Mouse (Mus musculus): ENCODE measurements around the gene Rsph3a. TPM values are rescaled to one million over a fixed set of nuclear protein-coding genes. Genes with fewer than 3 reads are reported as not detected.
A peak's percentile ranks its signal among the peaks of the same experiment; 100 is the strongest.
"Not testable (repeated sequence)": the region's sequence is repeated elsewhere in the genome, so short reads cannot be mapped to it uniquely, and the experiment has no call there.

Rsph3a gene
- 50.0 and 54.1 TPM in 2 replicates for polyA plus RNA-seq (2014; fragmentation: Nextera tagmentation; extraction: Ambion mirVana)

DNA sequence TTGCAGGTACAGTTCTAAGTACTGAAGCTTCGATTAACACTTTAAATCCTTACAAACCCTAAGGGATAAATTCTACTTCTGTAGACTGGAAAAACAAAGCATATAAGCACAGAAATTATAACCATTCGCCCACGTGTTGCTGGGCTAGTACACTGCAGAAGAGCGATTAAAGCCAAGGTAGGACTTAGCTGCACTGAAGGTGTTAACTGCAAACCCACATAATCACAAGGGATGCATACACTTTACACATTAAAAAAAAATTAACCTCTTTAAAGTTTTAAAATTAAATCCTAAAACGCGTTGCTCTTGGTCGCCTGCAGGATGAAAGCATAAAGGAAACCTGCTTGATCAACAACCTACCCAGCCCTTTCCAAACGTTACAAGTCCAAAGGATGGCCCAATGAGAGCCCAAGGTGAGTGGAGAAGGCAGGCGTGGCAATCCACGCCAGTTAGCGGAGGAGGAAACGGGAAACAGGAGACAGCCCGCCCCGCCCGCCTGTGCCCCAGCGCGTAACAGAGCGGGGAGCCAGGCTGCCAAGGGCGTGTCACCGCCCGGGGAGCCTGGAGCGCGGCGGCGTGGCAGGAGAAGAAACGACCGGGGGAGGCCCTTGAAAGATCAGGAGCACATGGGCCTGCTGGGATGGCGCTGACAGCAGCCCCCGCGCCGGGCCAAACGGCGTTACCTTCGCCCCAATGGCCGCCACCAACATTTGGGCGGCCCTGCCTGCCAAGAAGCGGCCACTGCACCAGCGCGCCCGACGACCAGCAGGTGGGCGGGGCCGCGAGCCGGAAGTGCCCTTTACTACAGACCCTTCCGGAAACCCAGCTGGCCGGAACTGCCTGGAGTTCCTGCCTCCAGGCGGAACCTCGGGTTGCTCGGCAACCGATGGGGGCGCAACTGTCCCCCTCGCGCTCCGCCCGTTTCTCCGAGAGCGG, at the start of gene Rsph3a:
Gene Rsph3a (plus strand): TSS at position 498 of the 936 bp plus-strand sequence.
- ATAC-seq (ENCODE audit: insufficient number of reproducible peaks, low FRiP score, low TSS enrichment, low read depth): peak; percentile 99

DNA sequence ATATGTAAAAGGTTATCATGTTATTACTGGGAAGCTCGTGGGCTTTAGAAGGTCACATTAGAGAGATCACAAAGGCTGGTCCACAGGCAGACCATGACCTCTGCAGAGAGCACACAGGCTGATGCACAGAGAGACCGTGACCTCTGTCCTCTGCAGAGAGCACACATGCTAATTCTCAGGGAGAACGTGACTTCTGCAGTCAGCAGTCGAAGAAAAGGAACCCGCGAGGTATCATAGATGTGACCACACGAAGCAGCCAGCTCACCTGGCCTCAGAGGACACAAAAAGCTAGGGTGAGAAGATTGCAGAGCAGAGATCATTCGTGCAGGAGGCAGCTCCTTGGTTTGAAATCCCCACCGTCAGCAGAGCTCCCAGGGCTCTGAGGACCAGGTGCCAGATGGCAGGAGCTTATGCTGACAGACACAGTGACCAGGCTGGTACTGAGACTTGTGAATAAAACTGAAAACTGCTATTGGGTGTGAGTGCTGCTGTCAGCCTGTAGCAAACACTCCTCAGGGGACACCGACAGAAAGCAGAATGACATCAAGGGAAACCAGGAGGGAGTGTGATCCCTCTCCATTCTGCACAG, 49.3 kb upstream of the Rsph3a start:
- H3K4me2 ChIP-seq (ENCODE audit: low read depth, severe bottlenecking): no peak overlapping the region
- H3K27ac ChIP-seq (replicated peaks; ENCODE audit: low read depth, low read length): no peak overlapping the region
- no peak overlapping the region for H3K9ac ChIP-seq (ENCODE audit: low read length)
- no peaks in the 10 kb centered on the region for H3K9me3 ChIP-seq (ENCODE audit: control insufficient read depth, low read length)
- 77% methylated on average over 10 of the region's 10 CpGs for WGBS
- H3K4me1 ChIP-seq (ENCODE audit: control insufficient read depth, insufficient read depth, low read length): no peaks in the 10 kb centered on the region
- no peak for ATAC-seq (ENCODE audit: insufficient number of reproducible peaks, low FRiP score, low TSS enrichment, low read depth)
- no peaks in the 10 kb centered on the region for H3K27me3 ChIP-seq (ENCODE audit: control insufficient read depth, insufficient read depth, low read length)
- no peaks in the 10 kb centered on the region for H3K36me3 ChIP-seq (ENCODE audit: control insufficient read depth, insufficient read depth, low read length)
- no peak overlapping the region for H3K4me3 ChIP-seq (ENCODE audit: low read depth, low read length)
- no peak for DNase-seq (ENCODE audit: low spot score)

More for the DNA sequence above, at the start of gene Rsph3a:
- DNase-seq (ENCODE audit: low spot score): peak; percentile 94
- H3K27me3 ChIP-seq (ENCODE audit: control insufficient read depth, insufficient read depth, low read length); H3K4me1 ChIP-seq (ENCODE audit: control insufficient read depth, insufficient read depth, low read length); H3K36me3 ChIP-seq (ENCODE audit: control insufficient read depth, insufficient read depth, low read length); H3K9me3 ChIP-seq (ENCODE audit: control insufficient read depth, low read length): not testable (repeated sequence)
- Histone ChIP-seq H3K9ac (ENCODE audit: low read length) (peak within 1 kb of the TSS; percentile 43), H3K4me2 (ENCODE audit: low read depth, severe bottlenecking) (peak within 1 kb of the TSS; percentile 41), H3K27ac (replicated peaks; ENCODE audit: low read depth, low read length) (peak within 1 kb of the TSS; percentile 65), H3K4me3 (ENCODE audit: low read depth, low read length) (peak within 1 kb of the TSS; percentile 43)
- 3% methylated on average over 58 of the region's 58 CpGs for WGBS

DNA sequence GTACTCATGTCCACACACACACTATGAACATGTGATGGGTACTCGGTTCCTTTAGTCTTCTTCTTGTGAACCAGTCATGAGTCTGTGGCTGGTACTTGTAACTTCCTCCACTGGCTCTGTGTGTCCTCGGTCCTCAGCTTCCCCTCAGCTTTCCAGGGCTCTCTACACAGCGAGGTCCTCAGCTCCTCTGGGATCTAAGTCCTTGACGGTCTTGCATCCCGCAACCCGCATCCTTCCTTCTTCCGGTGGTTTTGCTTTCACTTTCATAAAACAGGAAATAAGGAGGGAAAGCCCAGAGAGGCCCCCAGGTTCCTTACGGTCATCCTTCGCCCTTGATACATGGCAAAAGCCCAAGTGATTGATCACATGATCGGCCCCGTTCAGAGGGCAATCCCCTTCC, 48.3 kb upstream of the Rsph3a start:
- no peak overlapping the region for H3K4me3 ChIP-seq (ENCODE audit: low read depth, low read length)
- H3K27me3 ChIP-seq (ENCODE audit: control insufficient read depth, insufficient read depth, low read length): no peaks in the 10 kb centered on the region
- H3K4me2 ChIP-seq (ENCODE audit: low read depth, severe bottlenecking): no peak overlapping the region
- no peaks in the 10 kb centered on the region for H3K36me3 ChIP-seq (ENCODE audit: control insufficient read depth, insufficient read depth, low read length)
- DNase-seq (ENCODE audit: low spot score) (no peak), ATAC-seq (ENCODE audit: insufficient number of reproducible peaks, low FRiP score, low TSS enrichment, low read depth) (no peak)
- H3K27ac ChIP-seq (replicated peaks; ENCODE audit: low read depth, low read length): no peak overlapping the region
- H3K4me1 ChIP-seq (ENCODE audit: control insufficient read depth, insufficient read depth, low read length): no peaks in the 10 kb centered on the region
- 78% methylated on average over 11 of the region's 11 CpGs for WGBS
- H3K9me3 ChIP-seq (ENCODE audit: control insufficient read depth, low read length): no peaks in the 10 kb centered on the region
- no peak overlapping the region for H3K9ac ChIP-seq (ENCODE audit: low read length)

DNA sequence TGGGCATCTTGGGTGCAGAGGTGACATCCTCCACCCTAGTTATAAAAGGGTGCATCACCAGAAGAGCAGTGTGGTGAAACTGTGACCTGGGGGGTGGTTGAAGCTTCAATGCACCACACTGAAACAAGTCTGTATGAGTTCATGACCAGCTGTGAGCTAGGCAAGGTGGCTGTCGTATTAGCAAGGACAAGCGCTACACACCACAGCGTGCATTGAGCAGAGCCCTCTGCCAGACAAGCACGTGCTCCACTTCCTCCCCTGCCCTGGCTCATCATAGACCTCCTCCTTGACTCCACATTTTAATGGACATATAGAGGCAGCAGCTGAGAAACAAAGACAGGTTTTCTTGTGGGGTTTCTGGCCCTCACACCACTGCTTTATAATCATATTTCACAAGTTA, 47.7 kb upstream of the Rsph3a start:
- DNase-seq (ENCODE audit: low spot score) (no peak), ATAC-seq (ENCODE audit: insufficient number of reproducible peaks, low FRiP score, low TSS enrichment, low read depth) (no peak)
- 88% methylated on average over 4 of the region's 4 CpGs for WGBS
- no peak overlapping the region for H3K9ac ChIP-seq (ENCODE audit: low read length)
- no peaks in the 10 kb centered on the region for H3K9me3 ChIP-seq (ENCODE audit: control insufficient read depth, low read length)
- H3K4me1 ChIP-seq (ENCODE audit: control insufficient read depth, insufficient read depth, low read length): no peaks in the 10 kb centered on the region
- no peaks in the 10 kb centered on the region for H3K36me3 ChIP-seq (ENCODE audit: control insufficient read depth, insufficient read depth, low read length)
- no peak overlapping the region for H3K4me3 ChIP-seq (ENCODE audit: low read depth, low read length)
- H3K27ac ChIP-seq (replicated peaks; ENCODE audit: low read depth, low read length): no peak overlapping the region
- no peaks in the 10 kb centered on the region for H3K27me3 ChIP-seq (ENCODE audit: control insufficient read depth, insufficient read depth, low read length)
- no peak overlapping the region for H3K4me2 ChIP-seq (ENCODE audit: low read depth, severe bottlenecking)

DNA sequence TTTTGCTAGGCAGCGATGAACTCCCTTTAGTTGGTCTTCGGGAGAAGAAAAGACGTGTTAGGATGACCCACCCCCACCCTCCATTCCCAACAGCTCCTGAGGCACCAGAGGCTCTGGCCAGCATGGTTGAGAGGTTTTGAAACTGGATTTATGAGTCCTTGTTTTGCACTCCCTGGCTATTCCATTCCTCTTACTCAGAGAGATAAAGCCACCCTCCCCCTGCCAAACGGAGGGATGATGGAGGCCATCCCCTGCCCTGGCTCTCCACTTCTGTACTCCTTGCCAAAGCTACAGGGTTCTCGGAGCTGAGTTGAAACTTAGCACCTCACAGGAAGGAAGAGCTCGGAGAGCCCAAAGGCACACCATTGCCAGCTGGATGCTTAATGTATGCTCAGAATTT, 46.2 kb upstream of the Rsph3a start:
- no peaks in the 10 kb centered on the region for H3K9me3 ChIP-seq (ENCODE audit: control insufficient read depth, low read length)
- no peak overlapping the region for H3K4me2 ChIP-seq (ENCODE audit: low read depth, severe bottlenecking)
- H3K36me3 ChIP-seq (ENCODE audit: control insufficient read depth, insufficient read depth, low read length): no peaks in the 10 kb centered on the region
- 76% methylated on average over 6 of the region's 6 CpGs for WGBS
- H3K4me1 ChIP-seq (ENCODE audit: control insufficient read depth, insufficient read depth, low read length): no peaks in the 10 kb centered on the region
- no peak for ATAC-seq (ENCODE audit: insufficient number of reproducible peaks, low FRiP score, low TSS enrichment, low read depth)
- DNase-seq (ENCODE audit: low spot score): no peak
- H3K4me3 ChIP-seq (ENCODE audit: low read depth, low read length): no peak overlapping the region
- H3K9ac ChIP-seq (ENCODE audit: low read length): no peak overlapping the region
- no peak overlapping the region for H3K27ac ChIP-seq (replicated peaks; ENCODE audit: low read depth, low read length)
- no peaks in the 10 kb centered on the region for H3K27me3 ChIP-seq (ENCODE audit: control insufficient read depth, insufficient read depth, low read length)

DNA sequence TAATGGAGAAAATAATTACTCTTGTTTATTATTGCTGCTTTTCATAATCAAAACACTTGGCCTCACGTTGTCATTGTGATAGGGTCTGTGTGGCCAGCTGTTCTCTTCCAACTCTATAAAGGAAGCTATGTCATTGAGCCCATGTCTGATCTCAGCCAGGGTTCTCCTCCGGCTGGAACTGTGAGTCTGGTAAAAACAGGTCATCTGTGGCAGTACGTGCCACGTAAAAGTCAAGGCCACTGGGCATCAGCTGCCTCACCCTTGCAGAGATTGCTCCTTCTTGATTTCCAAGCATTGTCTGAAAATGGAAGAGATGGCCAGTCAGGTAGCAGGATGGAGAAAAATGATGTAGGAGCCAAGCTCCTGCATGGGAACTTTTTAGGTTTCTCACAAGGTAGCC, 45.5 kb upstream of the Rsph3a start:
- Histone ChIP-seq H3K4me1 (ENCODE audit: control insufficient read depth, insufficient read depth, low read length) (no peaks in the 10 kb centered on the region), H3K27me3 (ENCODE audit: control insufficient read depth, insufficient read depth, low read length) (no peaks in the 10 kb centered on the region), H3K9ac (ENCODE audit: low read length) (no peak overlapping the region), H3K4me3 (ENCODE audit: low read depth, low read length) (no peak overlapping the region), H3K9me3 (ENCODE audit: control insufficient read depth, low read length) (no peaks in the 10 kb centered on the region), H3K36me3 (ENCODE audit: control insufficient read depth, insufficient read depth, low read length) (no peaks in the 10 kb centered on the region), H3K4me2 (ENCODE audit: low read depth, severe bottlenecking) (no peak overlapping the region), H3K27ac (replicated peaks; ENCODE audit: low read depth, low read length) (no peak overlapping the region)
- ATAC-seq (ENCODE audit: insufficient number of reproducible peaks, low FRiP score, low TSS enrichment, low read depth) (no peak), DNase-seq (ENCODE audit: low spot score) (no peak)
- WGBS: 84% methylated on average over 4 of the region's 4 CpGs

DNA sequence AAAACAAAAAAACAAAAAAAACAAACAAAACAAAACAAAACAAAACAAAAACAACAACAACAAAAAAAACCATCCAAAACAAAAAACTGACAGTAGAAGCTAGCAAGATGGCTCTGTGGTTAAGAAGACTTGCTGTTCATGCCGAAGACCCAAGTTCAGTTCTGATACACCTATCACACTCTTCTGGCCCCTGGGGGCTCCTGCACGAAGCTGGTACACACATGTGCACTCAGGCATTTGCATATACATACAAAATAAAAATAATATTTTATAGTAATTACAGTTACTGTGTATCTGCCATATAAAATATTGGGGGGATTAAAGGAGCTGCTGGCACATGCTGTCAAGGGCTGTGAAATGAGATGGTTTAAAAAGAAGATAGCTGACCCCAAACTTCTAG, 43.9 kb upstream of the Rsph3a start:
- no peak overlapping the region for H3K27ac ChIP-seq (replicated peaks; ENCODE audit: low read depth, low read length)
- no peak overlapping the region for H3K4me2 ChIP-seq (ENCODE audit: low read depth, severe bottlenecking)
- no peaks in the 10 kb centered on the region for H3K9me3 ChIP-seq (ENCODE audit: control insufficient read depth, low read length)
- H3K36me3 ChIP-seq (ENCODE audit: control insufficient read depth, insufficient read depth, low read length): no peaks in the 10 kb centered on the region
- no peak for DNase-seq (ENCODE audit: low spot score)
- WGBS: 79% methylated on average over 2 of the region's 2 CpGs
- ATAC-seq (ENCODE audit: insufficient number of reproducible peaks, low FRiP score, low TSS enrichment, low read depth): no peak
- no peak overlapping the region for H3K4me3 ChIP-seq (ENCODE audit: low read depth, low read length)
- H3K27me3 ChIP-seq (ENCODE audit: control insufficient read depth, insufficient read depth, low read length): no peaks in the 10 kb centered on the region
- no peak overlapping the region for H3K9ac ChIP-seq (ENCODE audit: low read length)
- H3K4me1 ChIP-seq (ENCODE audit: control insufficient read depth, insufficient read depth, low read length): no peaks in the 10 kb centered on the region

DNA sequence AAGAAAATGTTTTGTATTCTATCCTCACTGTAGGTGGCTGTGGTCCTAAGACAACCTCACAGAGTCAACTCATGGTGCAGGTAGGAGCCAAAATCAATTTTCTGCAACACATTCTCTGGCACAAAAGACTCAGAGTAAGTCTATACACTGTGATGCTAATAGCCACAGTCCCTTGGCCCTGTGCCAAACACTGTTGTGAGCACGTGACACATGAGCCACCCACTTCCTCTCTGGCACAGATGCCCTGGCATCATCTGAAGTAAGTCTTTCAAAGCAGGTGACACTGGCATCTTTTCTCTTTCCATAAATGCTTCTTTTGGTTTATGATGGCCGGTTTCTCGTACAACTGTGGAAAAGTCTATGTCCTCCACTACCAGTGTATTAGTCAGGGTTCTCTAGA, 43.1 kb upstream of the Rsph3a start:
- WGBS: 82% methylated on average over 3 of the region's 3 CpGs
- Histone ChIP-seq H3K36me3 (ENCODE audit: control insufficient read depth, insufficient read depth, low read length) (no peaks in the 10 kb centered on the region), H3K9ac (ENCODE audit: low read length) (no peak overlapping the region), H3K4me2 (ENCODE audit: low read depth, severe bottlenecking) (no peak overlapping the region), H3K4me1 (ENCODE audit: control insufficient read depth, insufficient read depth, low read length) (no peaks in the 10 kb centered on the region), H3K4me3 (ENCODE audit: low read depth, low read length) (no peak overlapping the region), H3K27me3 (ENCODE audit: control insufficient read depth, insufficient read depth, low read length) (no peaks in the 10 kb centered on the region), H3K9me3 (ENCODE audit: control insufficient read depth, low read length) (no peaks in the 10 kb centered on the region), H3K27ac (replicated peaks; ENCODE audit: low read depth, low read length) (no peak overlapping the region)
- DNase-seq (ENCODE audit: low spot score) (no peak), ATAC-seq (ENCODE audit: insufficient number of reproducible peaks, low FRiP score, low TSS enrichment, low read depth) (no peak)

Data from limb, embryonic 11.5 days (tissue).